Mouse (Mus musculus): ENCODE measurements around the gene Apobr. TPM values are rescaled to one million over a fixed set of nuclear protein-coding genes. Genes with fewer than 3 reads are reported as not detected.

Apobr gene
- polyA plus RNA-seq, 1 experiment from 2014 or later, result 0.61 TPM

GRCm38 (mm10) chr7:126565693-126566092, 19.0 kb upstream of the Apobr start:
- no peaks in the 10 kb centered on the region for H3K4me1 ChIP-seq (ENCODE audit: control insufficient read depth, insufficient read depth, low read length)
- no peaks in the 10 kb centered on the region for H3K27me3 ChIP-seq (ENCODE audit: control insufficient read depth, insufficient read depth, low read length)
- WGBS, result 1% methylated on average over 28 of the region's 28 CpGs
- peaks cover 23% of the 10 kb centered on the region for H3K36me3 ChIP-seq (ENCODE audit: control insufficient read depth, insufficient read depth, low read length)
- peak overlapping the region; percentile 46 for H3K4me2 ChIP-seq (ENCODE audit: low read depth, severe bottlenecking)
- H3K9ac ChIP-seq (ENCODE audit: low read length), result peak overlapping the region; percentile 80
- ATAC-seq (ENCODE audit: insufficient number of reproducible peaks, low FRiP score, low TSS enrichment, low read depth), result peak; percentile 32; the same call in 1 of the 2 replicates
- H3K27ac ChIP-seq (replicated peaks; ENCODE audit: low read depth, low read length), result 0 out of 2 replicates have a peak overlapping the region, but pooled peaks have one; percentile 12
- DNase-seq (ENCODE audit: low spot score), result peak; percentile 46
- peak overlapping the region; percentile 99 for H3K4me3 ChIP-seq (ENCODE audit: low read depth, low read length)
- no peaks in the 10 kb centered on the region for H3K9me3 ChIP-seq (ENCODE audit: control insufficient read depth, low read length)

- H3K27ac ChIP-seq (replicated peaks; ENCODE audit: low read depth, low read length), result 0 out of 2 replicates have a peak within 1 kb of the TSS, but pooled peaks have one; percentile 12
- H3K9me3 ChIP-seq (ENCODE audit: control insufficient read depth, low read length), result no peaks in the 10 kb centered on the region
- H3K4me3 ChIP-seq (ENCODE audit: low read depth, low read length), result peak within 1 kb of the TSS; percentile 99
- H3K9ac ChIP-seq (ENCODE audit: low read length), result peak within 1 kb of the TSS; percentile 80
- H3K4me1 ChIP-seq (ENCODE audit: control insufficient read depth, insufficient read depth, low read length), result no peaks in the 10 kb centered on the region
- DNase-seq (ENCODE audit: low spot score), result peak; percentile 92
- no peaks in the 10 kb centered on the region for H3K27me3 ChIP-seq (ENCODE audit: control insufficient read depth, insufficient read depth, low read length)
- under 1% methylated on average over 46 of the region's 46 CpGs for WGBS
- peak; percentile 93 for ATAC-seq (ENCODE audit: insufficient number of reproducible peaks, low FRiP score, low TSS enrichment, low read depth)
- H3K36me3 ChIP-seq (ENCODE audit: control insufficient read depth, insufficient read depth, low read length), result peaks cover 23% of the 10 kb centered on the region
- H3K4me2 ChIP-seq (ENCODE audit: low read depth, severe bottlenecking), result peak within 1 kb of the TSS; percentile 46
Measured at GRCm38 (mm10) chr7:126566094-126566765, 18.5 kb upstream of the Apobr start, which contains the start of gene Eif3c. TSS of gene Eif3c (minus strand) at chr7:126566411.

GRCm38 (mm10) chr7:126576946-126577345, 7.8 kb upstream of the Apobr start:
- H3K4me3 ChIP-seq (ENCODE audit: low read depth, low read length), result no peak overlapping the region
- no peaks in the 10 kb centered on the region for H3K9me3 ChIP-seq (ENCODE audit: control insufficient read depth, low read length)
- ATAC-seq (ENCODE audit: insufficient number of reproducible peaks, low FRiP score, low TSS enrichment, low read depth), result no peak
- no peaks in the 10 kb centered on the region for H3K27me3 ChIP-seq (ENCODE audit: control insufficient read depth, insufficient read depth, low read length)
- no peak overlapping the region for H3K27ac ChIP-seq (replicated peaks; ENCODE audit: low read depth, low read length)
- peaks cover 3% of the 10 kb centered on the region; the same call in 1 of the 2 replicates for H3K36me3 ChIP-seq (ENCODE audit: control insufficient read depth, insufficient read depth, low read length)
- no peak overlapping the region for H3K4me2 ChIP-seq (ENCODE audit: low read depth, severe bottlenecking)
- no peaks in the 10 kb centered on the region for H3K4me1 ChIP-seq (ENCODE audit: control insufficient read depth, insufficient read depth, low read length)
- H3K9ac ChIP-seq (ENCODE audit: low read length), result no peak overlapping the region
- 52% methylated on average over 8 of the region's 8 CpGs for WGBS
- peak; percentile 81 for DNase-seq (ENCODE audit: low spot score)

DNA sequence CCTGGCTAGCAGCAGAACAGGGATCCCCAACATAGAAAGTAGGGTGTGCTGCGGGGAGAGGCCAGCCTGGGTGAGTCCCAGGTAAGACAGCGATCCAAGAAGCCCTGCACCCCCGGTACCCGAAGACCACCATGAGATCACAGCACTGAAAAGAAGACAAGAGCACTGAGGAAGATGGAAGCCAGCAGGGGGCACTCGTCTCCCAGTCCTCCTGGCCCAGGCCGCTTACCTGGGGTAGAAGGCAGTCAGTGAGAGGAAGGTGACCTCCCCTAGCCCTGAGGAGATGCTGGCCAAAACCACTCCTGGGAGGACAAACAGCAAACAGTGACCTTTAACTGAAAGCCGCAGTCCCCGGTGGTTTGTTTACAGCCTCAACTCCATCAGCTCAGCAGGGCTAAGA, 5.6 kb upstream of the Apobr start:
- Histone ChIP-seq H3K4me3 (ENCODE audit: low read depth, low read length) (no peak overlapping the region), H3K4me2 (ENCODE audit: low read depth, severe bottlenecking) (no peak overlapping the region), H3K4me1 (ENCODE audit: control insufficient read depth, insufficient read depth, low read length) (no peaks in the 10 kb centered on the region), H3K9ac (ENCODE audit: low read length) (no peak overlapping the region), H3K9me3 (ENCODE audit: control insufficient read depth, low read length) (no peaks in the 10 kb centered on the region), H3K27me3 (ENCODE audit: control insufficient read depth, insufficient read depth, low read length) (no peaks in the 10 kb centered on the region), H3K36me3 (ENCODE audit: control insufficient read depth, insufficient read depth, low read length) (no peaks in the 10 kb centered on the region), H3K27ac (replicated peaks; ENCODE audit: low read depth, low read length) (no peak overlapping the region)
- ATAC-seq (ENCODE audit: insufficient number of reproducible peaks, low FRiP score, low TSS enrichment, low read depth) (no peak), DNase-seq (ENCODE audit: low spot score) (peak; percentile 64)
- WGBS, result 59% methylated on average over 8 of the region's 8 CpGs

GRCm38 (mm10) chr7:126581661-126582060, 3.1 kb upstream of the Apobr start:
- no peaks in the 10 kb centered on the region for H3K36me3 ChIP-seq (ENCODE audit: control insufficient read depth, insufficient read depth, low read length)
- ATAC-seq (ENCODE audit: insufficient number of reproducible peaks, low FRiP score, low TSS enrichment, low read depth) (no peak), DNase-seq (ENCODE audit: low spot score) (no peak)
- no peak overlapping the region for H3K27ac ChIP-seq (replicated peaks; ENCODE audit: low read depth, low read length)
- no peak overlapping the region for H3K9ac ChIP-seq (ENCODE audit: low read length)
- 88% methylated on average over 6 of the region's 6 CpGs for WGBS
- H3K4me2 ChIP-seq (ENCODE audit: low read depth, severe bottlenecking), result no peak overlapping the region
- no peaks in the 10 kb centered on the region; the same call in 1 of the 2 replicates for H3K27me3 ChIP-seq (ENCODE audit: control insufficient read depth, insufficient read depth, low read length)
- H3K9me3 ChIP-seq (ENCODE audit: control insufficient read depth, low read length), result no peaks in the 10 kb centered on the region
- H3K4me3 ChIP-seq (ENCODE audit: low read depth, low read length), result no peak overlapping the region
- H3K4me1 ChIP-seq (ENCODE audit: control insufficient read depth, insufficient read depth, low read length), result no peaks in the 10 kb centered on the region

GRCm38 (mm10) chr7:126582759-126583158, 2.0 kb upstream of the Apobr start:
- DNase-seq (ENCODE audit: low spot score), result peak; percentile 59

GRCm38 (mm10) chr7:126583251-126583709, 1.5 kb upstream of the Apobr start:
- Histone ChIP-seq H3K27ac (replicated peaks; ENCODE audit: low read depth, low read length) (no peak overlapping the region; the same call in 1 of the 2 replicates), H3K36me3 (ENCODE audit: control insufficient read depth, insufficient read depth, low read length) (no peaks in the 10 kb centered on the region), H3K4me3 (ENCODE audit: low read depth, low read length) (peak overlapping the region; percentile 53), H3K27me3 (ENCODE audit: control insufficient read depth, insufficient read depth, low read length) (no peaks in the 10 kb centered on the region; the same call in 1 of the 2 replicates), H3K4me1 (ENCODE audit: control insufficient read depth, insufficient read depth, low read length) (0 out of 2 replicates have a peak, but pooled peaks cover 3% of the 10 kb centered on the region), H3K4me2 (ENCODE audit: low read depth, severe bottlenecking) (peak overlapping the region; percentile 84), H3K9ac (ENCODE audit: low read length) (peak overlapping the region; percentile 56), H3K9me3 (ENCODE audit: control insufficient read depth, low read length) (no peaks in the 10 kb centered on the region)
- ATAC-seq (ENCODE audit: insufficient number of reproducible peaks, low FRiP score, low TSS enrichment, low read depth), result peak; percentile 88
- 1% methylated on average over 22 of the region's 22 CpGs for WGBS
- peak; percentile 91 for DNase-seq (ENCODE audit: low spot score)

More at GRCm38 (mm10) chr7:126582759-126583158, 2.0 kb upstream of the Apobr start:
- Histone ChIP-seq H3K4me3 (ENCODE audit: low read depth, low read length) (peak overlapping the region; percentile 53), H3K4me1 (ENCODE audit: control insufficient read depth, insufficient read depth, low read length) (no peaks in the 10 kb centered on the region), H3K9me3 (ENCODE audit: control insufficient read depth, low read length) (no peaks in the 10 kb centered on the region), H3K9ac (ENCODE audit: low read length) (peak overlapping the region; percentile 57), H3K36me3 (ENCODE audit: control insufficient read depth, insufficient read depth, low read length) (no peaks in the 10 kb centered on the region), H3K27ac (replicated peaks; ENCODE audit: low read depth, low read length) (no peak overlapping the region), H3K4me2 (ENCODE audit: low read depth, severe bottlenecking) (peak overlapping the region; percentile 84), H3K27me3 (ENCODE audit: control insufficient read depth, insufficient read depth, low read length) (no peaks in the 10 kb centered on the region; the same call in 1 of the 2 replicates)
- ATAC-seq (ENCODE audit: insufficient number of reproducible peaks, low FRiP score, low TSS enrichment, low read depth), result peak; percentile 68
- WGBS, result 3% methylated on average over 20 of the region's 20 CpGs

GRCm38 (mm10) chr7:126583761-126584160, 981 bp upstream of the Apobr start:
- 52% methylated on average over 6 of the region's 6 CpGs for WGBS
- Histone ChIP-seq H3K27ac (replicated peaks; ENCODE audit: low read depth, low read length) (no peak overlapping the region), H3K27me3 (ENCODE audit: control insufficient read depth, insufficient read depth, low read length) (no peaks in the 10 kb centered on the region; the same call in 1 of the 2 replicates), H3K4me2 (ENCODE audit: low read depth, severe bottlenecking) (peak overlapping the region; percentile 84), H3K36me3 (ENCODE audit: control insufficient read depth, insufficient read depth, low read length) (no peaks in the 10 kb centered on the region), H3K4me3 (ENCODE audit: low read depth, low read length) (no peak overlapping the region; the same call in 1 of the 2 replicates), H3K4me1 (ENCODE audit: control insufficient read depth, insufficient read depth, low read length) (0 out of 2 replicates have a peak, but pooled peaks cover 3% of the 10 kb centered on the region), H3K9me3 (ENCODE audit: control insufficient read depth, low read length) (no peaks in the 10 kb centered on the region), H3K9ac (ENCODE audit: low read length) (no peak overlapping the region)
- no peak for DNase-seq (ENCODE audit: low spot score)
- no peak for ATAC-seq (ENCODE audit: insufficient number of reproducible peaks, low FRiP score, low TSS enrichment, low read depth)

All from limb, embryonic 11.5 days (tissue).